Mouse (Mus musculus): Measurements from ENCODE around the gene Ccn1.

Gene Ccn1

GRCm38 (mm10) chr3:145619621-145620365 lies 30.0 kb downstream of the Ccn1 start:
- DNase-seq = no peak

DNA sequence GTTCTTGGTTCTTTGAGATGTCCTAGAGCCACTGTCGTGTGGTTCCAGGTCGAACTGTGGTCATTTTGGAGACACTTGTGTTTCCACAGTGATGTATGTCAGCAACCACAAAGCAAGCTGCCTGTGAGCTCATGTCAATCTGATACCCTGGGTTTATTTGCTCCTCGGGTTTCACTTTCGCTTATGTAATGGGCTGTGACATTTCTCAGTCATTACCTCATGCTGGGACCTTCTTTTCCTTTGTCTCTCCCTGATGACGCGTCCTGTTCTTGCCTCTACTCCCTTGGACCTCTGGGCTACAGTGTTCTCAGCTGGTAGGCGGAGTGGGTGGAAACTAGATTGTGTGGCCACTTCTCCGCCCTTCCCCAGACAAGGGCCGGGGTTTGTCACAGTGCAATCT lies 31.5 kb downstream of the Ccn1 start:
- peak; percentile 25 for DNase-seq

- peak; percentile 71 for DNase-seq
These were observed 35.2 kb downstream of the Ccn1 start for GRCm38 (mm10) chr3:145614362-145615115.

GRCm38 (mm10) chr3:145613234-145613633 lies 36.5 kb downstream of the Ccn1 start:
- no peak for DNase-seq

GRCm38 (mm10) chr3:145612662-145613061 lies 37.1 kb downstream of the Ccn1 start:
- peak; percentile 32 for DNase-seq

- no peak for DNase-seq
These were observed 41.5 kb downstream of the Ccn1 start for GRCm38 (mm10) chr3:145608320-145608719.

GRCm38 (mm10) chr3:145605437-145606123 lies 44.2 kb downstream of the Ccn1 start:
- DNase-seq = no peak

GRCm38 (mm10) chr3:145602410-145603206 lies 47.2 kb downstream of the Ccn1 start:
- peak; percentile 9 for DNase-seq

DNA sequence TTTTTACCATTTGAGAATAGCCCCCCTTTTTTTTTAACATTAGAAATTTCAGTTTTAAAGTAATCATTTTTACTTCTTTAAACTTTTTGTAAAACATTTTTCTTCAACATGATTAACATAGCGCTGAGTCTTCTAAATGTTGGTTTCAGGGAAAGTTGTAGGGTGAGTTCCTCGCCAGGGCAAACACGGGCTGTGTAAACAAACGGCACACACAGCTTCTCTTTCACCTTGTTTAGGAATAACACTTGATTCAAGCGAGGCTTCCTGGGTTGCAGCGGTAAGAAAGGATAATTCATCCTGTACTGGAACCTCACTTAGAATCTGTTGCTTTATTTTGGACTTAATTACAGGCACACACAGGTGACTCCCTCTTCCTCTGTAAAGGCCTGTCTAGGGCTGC lies 48.4 kb downstream of the Ccn1 start:
- no peak for DNase-seq

- DNase-seq = no peak
These were observed 49.0 kb downstream of the Ccn1 start for GRCm38 (mm10) chr3:145600801-145601200.

DNA sequence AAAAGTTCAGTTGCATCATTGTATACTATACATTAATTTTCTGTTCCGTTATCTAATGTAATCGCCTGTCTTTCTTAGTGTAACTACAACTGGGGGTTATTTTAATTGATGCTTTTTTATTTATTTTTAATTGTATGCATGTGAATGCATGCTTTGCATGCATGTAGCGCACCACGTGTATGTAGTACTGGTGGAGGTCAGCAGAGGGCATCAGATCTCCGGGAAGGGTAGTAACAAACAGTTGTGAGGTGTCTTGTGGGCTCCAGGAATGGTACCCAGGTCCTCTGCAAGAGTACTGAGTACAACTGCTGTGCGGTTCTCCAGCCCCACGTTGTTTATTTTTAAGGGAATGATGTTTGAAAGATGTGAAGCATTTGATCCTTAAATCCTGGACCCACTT lies 50.7 kb downstream of the Ccn1 start:
- DNase-seq = no peak
